Mouse (Mus musculus) midbrain, embryonic 15.5 days (tissue): ENCODE results near the gene Olfr469. TPM values are rescaled to one million over a fixed set of nuclear protein-coding genes. Genes with fewer than 3 reads are reported as not detected.
"Not testable (repeated sequence)": the region's sequence is repeated elsewhere in the genome, so short reads cannot be mapped to it uniquely, and the experiment has no call there.

Source experiments
- ATAC-seq: fragments of 200-750 bp; cut with Nextera tagmentation; replicated peaks from 2 replicates; pipeline ENCODE4 v1.8.0; 2017; ENCODE audit warnings: moderate TSS enrichment
- H3K27ac ChIP-seq: fragments of 300-500 bp; sonication (generic); 2 replicates; pipeline ENCODE4 v1.5.1; 2015; ENCODE audit warnings: mild to moderate bottlenecking, inconsistent platforms
- H3K27me3 ChIP-seq: fragments of 300-500 bp; sonication (generic); replicated peaks from 2 replicates; pipeline ENCODE4 v1.6.1; 2015; ENCODE audit warnings: inconsistent platforms
- H3K36me3 ChIP-seq: fragments of 300-500 bp; sonication (generic); replicated peaks from 2 replicates; pipeline ENCODE4 v1.6.1; 2015; ENCODE audit warnings: inconsistent platforms
- H3K4me1 ChIP-seq: fragments of 300-500 bp; sonication (generic); 2 replicates; pipeline ENCODE4 v1.6.1; 2015; ENCODE audit warnings: inconsistent platforms
- H3K4me2 ChIP-seq: fragments of 300-500 bp; sonication (generic); 2 replicates; pipeline ENCODE4 v1.6.1; 2015; ENCODE audit warnings: inconsistent platforms, mild to moderate bottlenecking, moderate library complexity
- H3K4me3 ChIP-seq: fragments of 300-500 bp; sonication (generic); 2 replicates; pipeline ENCODE4 v1.5.1; 2015; ENCODE audit warnings: mild to moderate bottlenecking, inconsistent platforms
- H3K9ac ChIP-seq: fragments of 300-500 bp; sonication (generic); 2 replicates; pipeline ENCODE4 v1.6.1; 2015; ENCODE audit warnings: mild to moderate bottlenecking, inconsistent platforms
- H3K9me3 ChIP-seq: fragments of 300-500 bp; sonication (generic); 2 replicates; pipeline ENCODE4 v1.6.1; 2016; ENCODE audit warnings: inconsistent platforms
- WGBS: fragments of 180-500 bp; shearing (Covaris S2); methylation state at CpG from one replicate; pipeline ENCODE4 v1.1.7; 2015; ENCODE audit warnings: mixed read lengths; 5-methylcytosine and 5-hydroxymethylcytosine counted together
- polyA plus RNA-seq: library from polyadenylated mRNA; unstranded; fragments of >200 nt; fragmentation: Nextera tagmentation; extraction: Ambion mirVana; gene quantifications from 2 replicates; pipeline ENCODE4 v1.2.1, GENCODE M21; 2015

Gene Olfr469
- polyA plus RNA-seq, result not detected in 2 replicates

DNA sequence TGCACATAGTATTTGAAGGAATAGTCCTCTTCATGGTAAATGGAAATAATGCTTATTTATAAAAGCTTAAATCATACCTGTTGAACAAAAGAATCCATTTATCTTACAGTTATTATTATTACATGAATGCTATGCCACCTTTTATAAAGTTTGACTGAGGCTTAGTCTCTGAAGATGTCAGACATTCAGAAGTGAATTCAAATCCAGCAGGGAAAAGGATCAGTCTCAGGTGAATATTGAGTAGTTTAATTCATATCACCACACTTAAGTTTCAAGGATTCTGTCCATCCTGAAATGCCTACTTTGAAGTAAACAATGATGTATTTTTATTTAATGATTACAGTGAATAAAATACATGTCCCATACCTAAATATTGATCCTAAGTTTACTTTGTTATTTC, at the start of gene Olfr469:
TSS of gene Olfr469 (minus strand) at position 101 of the 400 bp plus-strand sequence.
- not testable (repeated sequence) for H3K4me2 ChIP-seq, H3K36me3 ChIP-seq, H3K4me1 ChIP-seq, ATAC-seq, H3K9me3 ChIP-seq, H3K4me3 ChIP-seq, H3K9ac ChIP-seq, H3K27me3 ChIP-seq, H3K27ac ChIP-seq

DNA sequence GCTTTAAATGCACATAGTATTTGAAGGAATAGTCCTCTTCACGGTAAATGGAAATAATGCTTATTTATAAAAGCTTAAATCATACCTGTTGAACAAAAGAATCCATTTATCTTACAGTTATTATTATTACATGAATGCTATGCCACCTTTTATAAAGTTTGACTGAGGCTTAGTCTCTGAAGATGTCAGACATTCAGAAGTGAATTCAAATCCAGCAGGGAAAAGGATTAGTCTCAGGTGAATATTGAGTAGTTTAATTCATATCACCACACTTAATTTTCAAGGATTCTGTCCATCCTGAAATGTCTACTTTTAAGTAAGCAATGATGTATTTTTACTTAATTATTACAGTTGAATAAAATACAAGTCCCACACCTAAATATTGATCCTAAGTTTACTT, 22.0 kb upstream of the Olfr469 start, which contains the start of gene Olfr470:
TSS of gene Olfr470 (minus strand) at position 101 of the 400 bp plus-strand sequence.
- 77% methylated on average over 1 of the region's 1 CpGs for WGBS
- H3K9me3 ChIP-seq, H3K9ac ChIP-seq, H3K4me3 ChIP-seq, H3K27me3 ChIP-seq, ATAC-seq, H3K27ac ChIP-seq, H3K36me3 ChIP-seq, H3K4me1 ChIP-seq, H3K4me2 ChIP-seq: not testable (repeated sequence)

DNA sequence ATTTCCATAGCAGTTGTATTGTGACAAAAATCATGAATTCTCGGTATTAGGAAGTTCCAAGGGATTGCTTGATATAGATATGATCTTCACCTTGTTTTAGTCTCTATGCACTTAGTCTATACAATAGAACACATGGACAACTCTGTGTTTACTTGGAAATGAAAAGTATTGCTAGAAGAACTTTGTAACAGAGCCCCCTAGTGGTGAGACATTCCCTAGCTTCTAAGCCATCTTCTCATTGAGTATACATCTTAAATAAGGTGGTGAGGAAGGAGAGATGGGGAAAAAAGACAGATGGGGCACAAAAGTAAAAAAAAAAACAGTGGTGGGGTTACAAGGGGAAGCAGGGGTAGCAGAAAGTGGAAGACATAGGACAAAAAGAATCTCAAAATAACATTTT, 16.4 kb upstream of the Olfr469 start:
- Histone ChIP-seq H3K27me3 (no peaks in the 10 kb centered on the region), H3K4me1 (no peaks in the 10 kb centered on the region), H3K9ac (no peak overlapping the region), H3K4me2 (no peak overlapping the region), H3K9me3 (no peaks in the 10 kb centered on the region), H3K4me3 (no peak overlapping the region), H3K36me3 (no peaks in the 10 kb centered on the region), H3K27ac (no peak overlapping the region)
- 88% methylated on average over 1 of the region's 1 CpGs for WGBS
- no peak for ATAC-seq

DNA sequence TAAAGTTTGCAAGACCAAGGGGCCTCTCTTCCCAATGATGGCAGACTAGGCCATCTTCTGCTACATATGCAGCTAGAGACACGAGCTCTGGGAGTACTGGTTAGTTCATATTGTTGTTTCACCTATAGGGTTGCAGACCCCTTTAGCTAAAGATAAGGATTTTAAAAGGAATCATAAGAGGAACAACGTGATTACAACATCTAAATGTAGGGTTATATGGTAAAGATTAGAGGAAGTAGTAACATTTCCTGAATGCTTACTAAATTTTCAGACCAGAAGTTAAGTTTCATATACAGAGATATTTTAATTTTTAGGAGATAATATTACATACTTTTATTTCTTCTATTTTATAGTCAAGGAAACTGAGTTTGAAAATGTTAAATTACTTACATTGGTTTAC, 1.5 kb downstream of the Olfr469 start:
- ATAC-seq, H3K4me2 ChIP-seq, H3K9ac ChIP-seq, H3K4me3 ChIP-seq, H3K27me3 ChIP-seq, H3K9me3 ChIP-seq, H3K27ac ChIP-seq, H3K36me3 ChIP-seq, H3K4me1 ChIP-seq: not testable (repeated sequence)
- 75% methylated on average over 2 of the region's 2 CpGs for WGBS

DNA sequence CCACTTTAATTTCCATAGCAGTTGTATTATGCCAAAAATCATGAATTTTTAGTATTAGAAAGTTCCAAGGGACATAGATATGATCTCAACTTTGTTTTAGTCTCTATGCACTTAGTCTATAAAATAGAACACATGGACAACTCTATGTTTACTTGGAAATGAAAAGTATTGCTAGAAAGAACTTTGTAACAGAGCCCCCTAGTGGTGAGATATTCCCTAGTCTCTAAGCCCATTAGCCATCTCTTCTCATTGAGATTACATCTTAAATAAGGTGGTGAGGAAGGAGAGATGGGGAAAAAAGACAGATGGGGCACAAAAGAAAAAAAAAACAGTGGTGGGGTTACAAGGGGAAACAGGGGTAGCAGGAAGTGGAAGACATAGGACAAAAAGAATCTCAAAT, 5.9 kb downstream of the Olfr469 start:
- no peaks in the 10 kb centered on the region for H3K36me3 ChIP-seq
- no peak for ATAC-seq
- H3K9me3 ChIP-seq, result no peaks in the 10 kb centered on the region
- no peaks in the 10 kb centered on the region for H3K27me3 ChIP-seq
- H3K4me2 ChIP-seq, result no peak overlapping the region
- H3K27ac ChIP-seq, result no peak overlapping the region
- no peak overlapping the region for H3K9ac ChIP-seq
- H3K4me3 ChIP-seq, result no peak overlapping the region
- no peaks in the 10 kb centered on the region for H3K4me1 ChIP-seq

DNA sequence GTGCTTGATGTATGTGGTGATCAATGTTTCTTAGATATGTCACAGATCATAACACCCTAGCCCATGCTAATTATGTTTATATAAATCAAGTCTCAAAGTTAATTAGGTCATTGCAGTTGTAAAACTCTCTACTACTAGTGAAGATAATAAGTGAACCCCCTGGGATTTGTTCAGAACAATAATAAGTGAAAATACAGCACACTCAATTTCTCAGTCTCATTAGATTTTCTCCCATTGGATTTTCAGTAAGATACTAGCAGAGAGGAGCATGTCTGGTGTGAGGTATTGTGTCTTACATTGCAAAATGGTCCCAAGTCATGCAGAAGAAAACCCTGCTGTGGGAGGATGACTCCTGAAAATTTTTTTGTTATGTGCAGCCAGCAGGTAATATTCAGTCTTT, 13.4 kb downstream of the Olfr469 start, which contains the start of gene Olfr467:
TSS of gene Olfr467 (plus strand) at position 301 of the 400 bp plus-strand sequence.
- no peak within 1 kb of the TSS for H3K4me3 ChIP-seq
- H3K9ac ChIP-seq, result no peak within 1 kb of the TSS
- H3K36me3 ChIP-seq, result no peaks in the 10 kb centered on the region
- H3K27ac ChIP-seq, result no peak within 1 kb of the TSS
- no peaks in the 10 kb centered on the region for H3K27me3 ChIP-seq
- no peak within 1 kb of the TSS for H3K4me2 ChIP-seq
- H3K4me1 ChIP-seq, result no peaks in the 10 kb centered on the region
- ATAC-seq, result no peak
- no peaks in the 10 kb centered on the region for H3K9me3 ChIP-seq

DNA sequence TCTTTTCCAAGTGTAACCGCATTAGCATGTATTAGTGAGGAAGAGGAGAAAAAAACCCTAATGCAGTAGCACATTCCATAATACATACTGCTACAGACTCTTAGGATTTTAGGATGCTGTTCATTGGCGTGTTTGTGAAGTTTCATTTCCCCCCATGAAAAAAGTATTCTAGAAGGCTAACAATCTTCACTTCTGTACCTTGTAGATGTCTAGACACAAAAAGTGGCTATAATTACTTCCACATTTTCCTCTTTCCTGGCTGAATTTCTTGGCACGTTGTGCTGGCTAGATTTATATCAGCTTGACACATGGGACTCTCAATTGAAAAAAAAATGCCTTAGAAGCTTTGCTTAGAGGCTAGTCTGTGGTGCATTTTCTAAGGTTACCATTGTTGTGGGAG, 23.2 kb downstream of the Olfr469 start:
- H3K4me1 ChIP-seq, result no peaks in the 10 kb centered on the region
- no peak overlapping the region for H3K4me3 ChIP-seq
- H3K9ac ChIP-seq, result no peak overlapping the region
- H3K36me3 ChIP-seq, result no peaks in the 10 kb centered on the region
- no peak overlapping the region for H3K27ac ChIP-seq
- no peaks in the 10 kb centered on the region for H3K9me3 ChIP-seq
- H3K27me3 ChIP-seq, result no peaks in the 10 kb centered on the region
- no peak for ATAC-seq
- WGBS, result 82% methylated on average over 3 of the region's 3 CpGs
- no peak overlapping the region for H3K4me2 ChIP-seq

DNA sequence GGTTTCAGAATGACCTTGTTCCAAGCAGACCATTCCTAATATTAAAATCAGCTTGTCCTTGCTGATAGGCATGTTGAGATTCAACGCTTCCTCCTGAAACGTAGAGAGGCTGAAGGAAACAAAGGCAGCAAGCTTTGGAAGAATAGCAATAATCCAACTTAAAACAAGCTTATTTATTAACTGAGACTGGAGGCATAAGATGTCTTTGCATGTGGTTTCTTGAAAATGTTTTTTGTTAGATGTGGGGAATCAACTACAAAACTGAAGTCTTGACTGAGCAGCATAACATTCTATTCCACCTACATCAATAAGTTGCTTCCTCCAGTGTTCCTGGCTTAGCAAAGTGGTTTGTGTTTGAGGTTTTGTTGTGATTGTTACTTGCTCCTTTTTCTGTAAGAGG, 24.2 kb downstream of the Olfr469 start, which contains the start of gene Ovch2:
TSS of gene Ovch2 (minus strand) at position 101 of the 400 bp plus-strand sequence.
- Histone ChIP-seq H3K9me3 (no peaks in the 10 kb centered on the region), H3K27me3 (no peaks in the 10 kb centered on the region), H3K4me1 (no peaks in the 10 kb centered on the region), H3K9ac (no peak within 1 kb of the TSS), H3K36me3 (no peaks in the 10 kb centered on the region), H3K4me3 (no peak within 1 kb of the TSS), H3K4me2 (no peak within 1 kb of the TSS), H3K27ac (no peak within 1 kb of the TSS)
- no peak for ATAC-seq
- 93% methylated on average over 2 of the region's 2 CpGs for WGBS

DNA sequence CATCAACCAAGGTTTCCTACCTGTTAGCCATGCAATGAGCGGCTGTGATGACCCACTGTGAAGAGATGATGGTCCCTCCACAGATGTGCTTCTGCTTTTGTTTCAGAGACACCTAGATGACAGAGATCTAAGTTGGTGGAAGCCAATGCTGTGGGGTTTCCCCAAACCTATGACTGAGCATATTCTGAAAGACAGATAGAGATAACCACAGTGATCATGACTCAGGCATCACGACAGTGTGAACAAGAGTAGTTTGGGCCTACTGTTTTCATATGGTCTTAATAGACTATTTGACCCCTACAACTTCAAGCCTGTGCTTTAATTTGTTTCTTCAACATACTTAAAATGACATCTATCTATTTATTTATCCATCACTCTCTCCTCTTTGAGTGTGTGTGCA, 28.8 kb downstream of the Olfr469 start:
- Histone ChIP-seq H3K9me3 (no peaks in the 10 kb centered on the region), H3K4me3 (no peak overlapping the region), H3K27ac (no peak overlapping the region), H3K36me3 (no peaks in the 10 kb centered on the region), H3K4me2 (no peak overlapping the region), H3K27me3 (no peaks in the 10 kb centered on the region), H3K4me1 (no peaks in the 10 kb centered on the region), H3K9ac (no peak overlapping the region)
- 85% methylated on average over 2 of the region's 2 CpGs for WGBS
- no peak for ATAC-seq

DNA sequence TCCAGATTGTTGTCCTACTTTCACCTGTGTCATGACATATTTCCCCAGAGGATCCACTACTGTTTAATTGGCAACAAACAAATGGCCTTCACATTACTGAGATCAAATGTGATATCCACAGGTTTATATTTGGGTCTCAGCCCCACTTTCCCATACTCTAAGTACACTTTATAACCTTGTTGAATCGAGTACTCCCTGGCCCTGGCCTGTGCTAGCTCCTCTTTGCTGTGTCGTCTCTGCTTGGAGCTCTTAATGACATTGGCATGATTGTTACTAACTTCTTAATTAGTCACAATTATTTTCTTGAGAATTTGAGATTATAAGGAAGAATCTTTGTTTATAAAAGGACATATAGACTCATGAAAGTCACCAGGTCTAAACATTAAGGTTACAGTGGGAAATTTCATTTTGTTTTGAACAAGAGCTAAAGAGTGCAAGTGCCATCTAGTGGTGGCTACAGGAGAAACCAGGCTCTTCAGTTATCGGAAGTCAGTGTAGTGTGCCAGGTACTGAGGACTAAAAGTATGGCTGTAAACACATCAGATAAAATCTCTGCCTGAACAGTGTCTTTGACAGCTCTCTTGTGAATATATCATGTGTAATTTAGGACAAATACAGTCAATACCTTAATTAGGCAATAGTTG, 37.2 kb downstream of the Olfr469 start:
- H3K9ac ChIP-seq, result no peak overlapping the region
- no peaks in the 10 kb centered on the region for H3K4me1 ChIP-seq
- no peak overlapping the region for H3K4me3 ChIP-seq
- H3K27ac ChIP-seq, result no peak overlapping the region
- H3K36me3 ChIP-seq, result no peaks in the 10 kb centered on the region
- H3K27me3 ChIP-seq, result no peaks in the 10 kb centered on the region
- H3K9me3 ChIP-seq, result no peaks in the 10 kb centered on the region
- H3K4me2 ChIP-seq, result no peak overlapping the region
- ATAC-seq, result peak; percentile 76
- WGBS, result 65% methylated on average over 3 of the region's 3 CpGs

DNA sequence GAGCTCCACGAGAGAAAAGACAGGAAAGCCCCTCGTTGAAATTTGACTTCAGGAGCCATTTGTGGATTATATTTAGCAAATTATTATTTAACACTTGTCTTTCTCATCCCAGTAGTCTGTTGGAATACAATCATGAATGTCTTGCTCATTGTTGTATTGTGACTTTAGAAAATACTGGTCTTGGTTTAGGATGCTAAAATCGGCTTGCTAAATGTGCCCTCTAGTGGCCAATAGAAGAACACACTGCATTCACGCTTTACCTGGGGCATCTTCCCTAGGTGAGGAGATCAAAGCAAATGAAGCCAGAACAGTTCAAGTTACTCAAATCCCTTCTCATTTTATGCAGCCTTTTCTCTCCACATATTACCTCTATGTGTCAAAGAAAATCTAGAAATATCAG, 45.7 kb downstream of the Olfr469 start:
- H3K4me1 ChIP-seq, result no peaks in the 10 kb centered on the region
- H3K9ac ChIP-seq, result no peak overlapping the region
- no peak overlapping the region for H3K27ac ChIP-seq
- H3K36me3 ChIP-seq, result no peaks in the 10 kb centered on the region
- no peak overlapping the region for H3K4me3 ChIP-seq
- ATAC-seq, result peak; percentile 54; the same call in 1 of the 2 replicates
- no peak overlapping the region for H3K4me2 ChIP-seq
- 42% methylated on average over 4 of the region's 4 CpGs for WGBS
- H3K27me3 ChIP-seq, result no peaks in the 10 kb centered on the region
- no peaks in the 10 kb centered on the region for H3K9me3 ChIP-seq

DNA sequence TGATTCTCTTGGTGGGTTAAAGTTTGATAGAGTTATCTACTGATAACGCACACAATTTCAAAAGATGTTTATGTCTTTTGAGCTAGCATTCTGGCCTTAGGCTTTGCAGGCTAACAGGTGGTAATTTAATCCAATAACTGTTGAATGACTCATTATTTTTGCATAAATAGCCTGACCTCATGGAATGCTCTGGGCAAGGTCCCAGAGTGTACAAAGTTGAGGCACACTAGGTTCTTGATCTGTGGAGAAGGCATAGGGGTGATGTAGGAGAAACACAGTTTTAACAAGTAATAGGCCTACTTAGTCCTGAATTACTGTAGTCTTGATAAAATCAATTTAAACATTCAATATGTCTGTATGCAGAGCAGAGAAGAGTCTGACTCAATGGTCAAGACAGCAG, 47.1 kb downstream of the Olfr469 start:
- H3K9ac ChIP-seq, result no peak overlapping the region
- no peaks in the 10 kb centered on the region for H3K27me3 ChIP-seq
- ATAC-seq, result no peak
- 86% methylated on average over 1 of the region's 1 CpGs for WGBS
- H3K9me3 ChIP-seq, result no peaks in the 10 kb centered on the region
- H3K27ac ChIP-seq, result no peak overlapping the region
- H3K4me1 ChIP-seq, result no peaks in the 10 kb centered on the region
- H3K4me2 ChIP-seq, result no peak overlapping the region
- H3K36me3 ChIP-seq, result no peaks in the 10 kb centered on the region
- no peak overlapping the region for H3K4me3 ChIP-seq

DNA sequence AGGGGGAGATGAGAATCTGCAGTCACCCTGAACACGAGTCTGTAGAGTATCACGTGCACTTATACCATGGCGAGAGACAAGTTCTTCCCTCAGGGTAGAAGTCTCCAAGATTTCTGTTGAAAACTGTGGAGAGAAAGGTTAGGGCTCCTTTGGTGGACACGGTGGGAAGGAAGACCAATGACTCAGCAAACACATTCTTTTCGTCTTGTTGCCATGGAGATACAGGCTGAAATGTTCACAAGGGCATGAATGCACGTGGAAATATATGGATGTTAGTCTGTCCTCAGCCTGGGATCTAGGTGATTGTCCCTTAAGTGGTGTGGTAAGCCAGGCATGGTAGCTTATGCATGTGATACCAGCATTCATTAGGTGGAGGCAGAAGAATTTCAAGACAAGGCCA, 54.5 kb downstream of the Olfr469 start:
- no peak overlapping the region for H3K9ac ChIP-seq
- 51% methylated on average over 6 of the region's 6 CpGs for WGBS
- H3K4me2 ChIP-seq, result no peak overlapping the region
- no peak overlapping the region for H3K27ac ChIP-seq
- no peaks in the 10 kb centered on the region for H3K4me1 ChIP-seq
- H3K36me3 ChIP-seq, result no peaks in the 10 kb centered on the region
- ATAC-seq, result no peak
- no peak overlapping the region for H3K4me3 ChIP-seq
- H3K27me3 ChIP-seq, result no peaks in the 10 kb centered on the region
- no peaks in the 10 kb centered on the region for H3K9me3 ChIP-seq
